Mouse (Mus musculus): ENCODE results near the gene Catsper3. TPM values are rescaled to one million over a fixed set of nuclear protein-coding genes. Genes with fewer than 3 reads are reported as not detected.

The Catsper3 gene
- polyA plus RNA-seq (2011; ENCODE audit: insufficient read length, low read depth, missing spikeins): not detected in 2 replicates

GRCm38 (mm10) chr13:55784268-55784667 is at the start of gene Catsper3:
Gene Catsper3 (plus strand): TSS chr13:55784568.
- Histone ChIP-seq H3K4me3 (ENCODE audit: insufficient read depth, low read length) (no peak within 1 kb of the TSS), H3K4me1 (ENCODE audit: control insufficient read depth, insufficient read depth, low read length) (no peaks in the 10 kb centered on the region)
- TF ChIP-seq CTCF (IDR thresholded peaks at IDR 0.05; ENCODE audit: borderline replicate concordance, insufficient read depth, low read length): no peak
- no peak for TF ChIP-seq POLR2A (IDR thresholded peaks at IDR 0.05; ENCODE audit: low read depth, low read length)

GRCm38 (mm10) chr13:55737885-55738284 is 46.5 kb upstream of the Catsper3 start:
- H3K27ac ChIP-seq (ENCODE audit: insufficient read depth, low read length): no peak overlapping the region
- TF ChIP-seq POLR2A (IDR thresholded peaks at IDR 0.05; ENCODE audit: low read depth, low read length) (no peak), CTCF (IDR thresholded peaks at IDR 0.05; ENCODE audit: borderline replicate concordance, insufficient read depth, low read length) (no peak)
- peaks cover 3% of the 10 kb centered on the region; the same call in 1 of the 2 replicates for H3K4me1 ChIP-seq (ENCODE audit: control insufficient read depth, insufficient read depth, low read length)
- H3K4me3 ChIP-seq (ENCODE audit: insufficient read depth, low read length): no peak overlapping the region

More at GRCm38 (mm10) chr13:55784268-55784667, at the start of gene Catsper3:
- no peak within 1 kb of the TSS for H3K27ac ChIP-seq (ENCODE audit: insufficient read depth, low read length)

- no peak overlapping the region for H3K27ac ChIP-seq (ENCODE audit: insufficient read depth, low read length)
These were observed 42.1 kb upstream of the Catsper3 start for GRCm38 (mm10) chr13:55742306-55742705.

GRCm38 (mm10) chr13:55754380-55754779 is 30.0 kb upstream of the Catsper3 start:
- H3K4me1 ChIP-seq (ENCODE audit: control insufficient read depth, insufficient read depth, low read length): no peaks in the 10 kb centered on the region
- no peak overlapping the region for H3K4me3 ChIP-seq (ENCODE audit: insufficient read depth, low read length)
- no peak for TF ChIP-seq POLR2A (IDR thresholded peaks at IDR 0.05; ENCODE audit: low read depth, low read length)
- TF ChIP-seq CTCF (IDR thresholded peaks at IDR 0.05; ENCODE audit: borderline replicate concordance, insufficient read depth, low read length): no peak
- no peak overlapping the region for H3K27ac ChIP-seq (ENCODE audit: insufficient read depth, low read length)

More at GRCm38 (mm10) chr13:55742306-55742705, 42.1 kb upstream of the Catsper3 start:
- Histone ChIP-seq H3K4me1 (ENCODE audit: control insufficient read depth, insufficient read depth, low read length) (peaks cover 3% of the 10 kb centered on the region; the same call in 1 of the 2 replicates), H3K4me3 (ENCODE audit: insufficient read depth, low read length) (no peak overlapping the region)
- no peak for TF ChIP-seq POLR2A (IDR thresholded peaks at IDR 0.05; ENCODE audit: low read depth, low read length)
- no peak for TF ChIP-seq CTCF (IDR thresholded peaks at IDR 0.05; ENCODE audit: borderline replicate concordance, insufficient read depth, low read length)

GRCm38 (mm10) chr13:55756789-55757188 is 27.6 kb upstream of the Catsper3 start:
- TF ChIP-seq CTCF (IDR thresholded peaks at IDR 0.05; ENCODE audit: borderline replicate concordance, insufficient read depth, low read length) (no peak), POLR2A (IDR thresholded peaks at IDR 0.05; ENCODE audit: low read depth, low read length) (no peak)
- no peak overlapping the region for H3K27ac ChIP-seq (ENCODE audit: insufficient read depth, low read length)
- H3K4me1 ChIP-seq (ENCODE audit: control insufficient read depth, insufficient read depth, low read length): no peaks in the 10 kb centered on the region
- H3K4me3 ChIP-seq (ENCODE audit: insufficient read depth, low read length): no peak overlapping the region

GRCm38 (mm10) chr13:55757645-55758044 is 26.7 kb upstream of the Catsper3 start:
- Histone ChIP-seq H3K4me1 (ENCODE audit: control insufficient read depth, insufficient read depth, low read length) (no peaks in the 10 kb centered on the region), H3K4me3 (ENCODE audit: insufficient read depth, low read length) (no peak overlapping the region), H3K27ac (ENCODE audit: insufficient read depth, low read length) (no peak overlapping the region)
- no peak for TF ChIP-seq POLR2A (IDR thresholded peaks at IDR 0.05; ENCODE audit: low read depth, low read length)
- no peak for TF ChIP-seq CTCF (IDR thresholded peaks at IDR 0.05; ENCODE audit: borderline replicate concordance, insufficient read depth, low read length)

- Histone ChIP-seq H3K27ac (ENCODE audit: insufficient read depth, low read length) (no peak overlapping the region), H3K4me1 (ENCODE audit: control insufficient read depth, insufficient read depth, low read length) (no peaks in the 10 kb centered on the region), H3K4me3 (ENCODE audit: insufficient read depth, low read length) (no peak overlapping the region)
- TF ChIP-seq CTCF (IDR thresholded peaks at IDR 0.05; ENCODE audit: borderline replicate concordance, insufficient read depth, low read length): no peak
- no peak for TF ChIP-seq POLR2A (IDR thresholded peaks at IDR 0.05; ENCODE audit: low read depth, low read length)
These were observed 23.8 kb upstream of the Catsper3 start for GRCm38 (mm10) chr13:55760576-55760975.

- H3K27ac ChIP-seq (ENCODE audit: insufficient read depth, low read length): no peak overlapping the region
- no peak overlapping the region for H3K4me3 ChIP-seq (ENCODE audit: insufficient read depth, low read length)
- H3K4me1 ChIP-seq (ENCODE audit: control insufficient read depth, insufficient read depth, low read length): no peaks in the 10 kb centered on the region
- TF ChIP-seq CTCF (IDR thresholded peaks at IDR 0.05; ENCODE audit: borderline replicate concordance, insufficient read depth, low read length) (no peak), POLR2A (IDR thresholded peaks at IDR 0.05; ENCODE audit: low read depth, low read length) (no peak)
These were observed 22.9 kb upstream of the Catsper3 start for GRCm38 (mm10) chr13:55761486-55761885.

- no peak overlapping the region for H3K4me3 ChIP-seq (ENCODE audit: insufficient read depth, low read length)
- H3K4me1 ChIP-seq (ENCODE audit: control insufficient read depth, insufficient read depth, low read length): peaks cover 4% of the 10 kb centered on the region; the same call in 1 of the 2 replicates
- H3K27ac ChIP-seq (ENCODE audit: insufficient read depth, low read length): no peak overlapping the region
- TF ChIP-seq POLR2A (IDR thresholded peaks at IDR 0.05; ENCODE audit: low read depth, low read length) (no peak), CTCF (IDR thresholded peaks at IDR 0.05; ENCODE audit: borderline replicate concordance, insufficient read depth, low read length) (no peak)
These were observed 10.0 kb upstream of the Catsper3 start for GRCm38 (mm10) chr13:55774352-55774751.

- TF ChIP-seq POLR2A (IDR thresholded peaks at IDR 0.05; ENCODE audit: low read depth, low read length): no peak
- TF ChIP-seq CTCF (IDR thresholded peaks at IDR 0.05; ENCODE audit: borderline replicate concordance, insufficient read depth, low read length): no peak
- Histone ChIP-seq H3K27ac (ENCODE audit: insufficient read depth, low read length) (no peak overlapping the region), H3K4me3 (ENCODE audit: insufficient read depth, low read length) (no peak overlapping the region), H3K4me1 (ENCODE audit: control insufficient read depth, insufficient read depth, low read length) (peaks cover 4% of the 10 kb centered on the region; the same call in 1 of the 2 replicates)
These were observed 9.3 kb upstream of the Catsper3 start for GRCm38 (mm10) chr13:55775056-55775455.
